Mouse (Mus musculus) kidney, adult 2 months (tissue): Measurements from ENCODE around the gene Sdk2.

ENCODE experiments used
- CTCF ChIP-seq: fragments of 200-500 bp; conservative IDR thresholded peaks from 2 replicates; pipeline ENCODE4 v1.5.1; 2011; ENCODE audit warnings: low read depth, mild to moderate bottlenecking, control low read depth, low read length, moderate library complexity, mixed read lengths; ENCODE audit not compliant: insufficient read depth, insufficient read length
- POLR2A ChIP-seq: fragments of 200-500 bp; IDR thresholded peaks from one replicate; pipeline ENCODE4 v1.6.1; 2011; ENCODE audit warnings: low read depth, low read length, control low read depth

DNA sequence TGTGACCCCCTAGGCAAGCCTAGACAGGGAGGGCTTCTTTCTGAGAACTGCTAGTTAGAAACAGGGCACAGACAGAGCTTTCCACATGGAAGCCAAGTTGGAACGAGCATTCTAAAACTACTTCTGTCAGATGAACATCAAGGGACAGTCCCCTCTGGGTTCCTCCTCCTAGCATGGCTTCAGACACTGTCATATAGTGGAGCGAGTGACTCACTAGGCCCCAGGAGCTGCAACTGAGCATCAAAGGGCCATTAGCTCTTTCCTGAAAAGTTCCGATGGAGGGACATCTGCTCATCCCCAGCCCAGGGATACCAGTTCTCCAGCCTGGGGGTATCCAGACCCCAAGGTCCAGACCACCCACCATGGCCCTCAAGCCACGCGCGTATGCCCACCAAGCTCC is 185.0 kb downstream of the Sdk2 start:
- TF ChIP-seq CTCF (no peak), POLR2A (no peak)
